Mouse (Mus musculus): ENCODE results near the gene Dtx4. TPM values are rescaled to one million over a fixed set of nuclear protein-coding genes. Genes with fewer than 3 reads are reported as not detected.

Gene Dtx4
- total and polyA plus RNA-seq, 2 experiments from 2014 or later = 1.2 to 3.8 TPM

DNA sequence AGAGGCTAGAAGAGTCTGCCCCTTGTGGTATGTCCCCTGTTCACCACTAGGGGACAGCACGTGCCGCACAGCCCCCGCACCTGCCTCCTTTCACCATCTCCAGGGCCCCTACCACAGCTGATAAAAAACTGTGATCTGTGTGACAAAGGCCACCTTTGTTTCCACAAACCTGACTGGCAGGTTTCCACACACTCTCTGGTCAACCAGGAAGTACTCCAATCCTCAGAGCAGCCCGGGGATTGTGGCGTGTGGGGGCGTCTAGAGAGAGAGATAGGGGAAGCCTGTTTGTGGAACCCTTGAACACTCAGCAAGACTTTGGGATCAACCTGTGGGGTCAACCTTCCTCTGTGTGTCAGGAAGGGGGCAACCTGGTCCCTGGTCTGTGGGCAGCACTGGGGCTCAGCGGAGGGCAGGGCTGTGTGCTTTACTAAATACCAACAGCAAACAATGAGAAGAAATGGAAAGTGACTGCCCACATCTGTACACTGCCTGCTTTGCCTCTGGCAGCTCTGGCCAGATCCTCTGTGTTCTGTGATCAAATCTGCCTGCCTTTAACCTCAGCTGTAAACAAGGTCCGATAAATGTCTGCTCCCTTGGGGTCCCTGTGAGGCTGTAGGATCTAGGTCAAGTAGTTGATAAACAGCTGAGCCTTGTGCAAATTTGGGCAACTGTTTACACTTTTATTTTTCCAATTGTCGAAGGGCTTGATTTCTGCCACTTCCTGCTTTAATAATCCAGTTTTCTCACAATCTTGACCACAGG, 12.9 kb downstream of the Dtx4 start:
- 0 out of 2 replicates have a peak, but pooled peaks cover 3% of the 10 kb centered on the region for H3K36me3 ChIP-seq (replicated peaks; ENCODE audit: control insufficient read depth, insufficient read depth, low read length)
- WGBS = 29% methylated on average over 9 of the region's 9 CpGs
- H3K4me2 ChIP-seq (ENCODE audit: low read depth, low read length) = no peak overlapping the region
- no peak overlapping the region for H3K9ac ChIP-seq (replicated peaks; ENCODE audit: low read depth, low read length)
- H3K27me3 ChIP-seq (ENCODE audit: control insufficient read depth, insufficient read depth, low read length) = no peaks in the 10 kb centered on the region
- H3K4me3 ChIP-seq (ENCODE audit: low read depth, low read length) = no peak overlapping the region
- DNase-seq (ENCODE audit: low spot score) = no peak
- TF ChIP-seq CTCF (IDR thresholded peaks at IDR 0.05; ENCODE audit: low read depth) = peak; percentile 46; the same call in 1 of the 2 replicates
- TF ChIP-seq EP300 (IDR thresholded peaks at IDR 0.05; ENCODE audit: low read depth) = no peak
- peaks cover 15% of the 10 kb centered on the region for H3K4me1 ChIP-seq (ENCODE audit: control insufficient read depth, insufficient read depth)
- no peaks in the 10 kb centered on the region for H3K9me3 ChIP-seq (replicated peaks; ENCODE audit: control insufficient read depth, low read length)
- no peak for ATAC-seq (ENCODE audit: insufficient read depth, low read depth)
- H3K27ac ChIP-seq (ENCODE audit: low read depth) = no peak overlapping the region

DNA sequence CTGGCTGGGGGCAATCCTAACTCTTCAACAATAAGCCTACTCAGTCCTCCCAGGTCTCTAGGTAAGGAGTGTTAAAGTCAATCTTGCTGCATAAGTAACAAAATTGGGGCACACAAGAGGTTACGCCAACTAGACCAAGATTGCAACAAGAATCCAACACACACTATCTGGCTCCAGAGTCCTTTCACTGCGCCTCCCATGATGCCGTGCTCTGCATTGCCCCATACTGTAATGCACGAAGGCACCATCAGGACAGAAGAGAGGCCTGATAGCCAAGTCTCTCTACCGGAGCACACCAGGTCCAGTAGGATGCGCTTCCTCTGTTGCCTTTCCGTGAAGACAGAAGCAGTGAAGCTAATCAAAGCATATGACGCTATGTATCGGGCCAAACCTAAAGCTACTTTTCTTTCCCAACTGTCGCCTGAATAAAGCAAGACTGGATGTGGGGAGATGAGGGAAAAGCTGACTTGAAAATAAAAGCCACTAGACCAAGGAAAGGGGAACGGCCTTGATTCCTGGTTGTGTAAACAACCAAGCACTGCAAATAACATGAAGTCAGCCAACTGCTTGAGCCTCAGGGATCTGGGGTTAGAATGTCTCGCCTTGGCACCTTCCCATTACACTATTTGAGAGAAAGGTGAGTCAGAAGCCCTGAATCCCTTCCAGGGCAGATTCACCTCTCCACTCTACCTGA, 13.6 kb downstream of the Dtx4 start:
- Histone ChIP-seq H3K36me3 (replicated peaks; ENCODE audit: control insufficient read depth, insufficient read depth, low read length) (0 out of 2 replicates have a peak, but pooled peaks cover 3% of the 10 kb centered on the region), H3K27me3 (ENCODE audit: control insufficient read depth, insufficient read depth, low read length) (no peaks in the 10 kb centered on the region), H3K4me1 (ENCODE audit: control insufficient read depth, insufficient read depth) (peaks cover 15% of the 10 kb centered on the region), H3K27ac (ENCODE audit: low read depth) (no peak overlapping the region), H3K9me3 (replicated peaks; ENCODE audit: control insufficient read depth, low read length) (no peaks in the 10 kb centered on the region), H3K9ac (replicated peaks; ENCODE audit: low read depth, low read length) (no peak overlapping the region), H3K4me2 (ENCODE audit: low read depth, low read length) (no peak overlapping the region), H3K4me3 (ENCODE audit: low read depth, low read length) (no peak overlapping the region)
- no peak for TF ChIP-seq CTCF (IDR thresholded peaks at IDR 0.05; ENCODE audit: low read depth)
- TF ChIP-seq EP300 (IDR thresholded peaks at IDR 0.05; ENCODE audit: low read depth) = no peak
- 88% methylated on average over 12 of the region's 12 CpGs for WGBS
- no peak for DNase-seq (ENCODE audit: low spot score)
- ATAC-seq (ENCODE audit: insufficient read depth, low read depth) = no peak

DNA sequence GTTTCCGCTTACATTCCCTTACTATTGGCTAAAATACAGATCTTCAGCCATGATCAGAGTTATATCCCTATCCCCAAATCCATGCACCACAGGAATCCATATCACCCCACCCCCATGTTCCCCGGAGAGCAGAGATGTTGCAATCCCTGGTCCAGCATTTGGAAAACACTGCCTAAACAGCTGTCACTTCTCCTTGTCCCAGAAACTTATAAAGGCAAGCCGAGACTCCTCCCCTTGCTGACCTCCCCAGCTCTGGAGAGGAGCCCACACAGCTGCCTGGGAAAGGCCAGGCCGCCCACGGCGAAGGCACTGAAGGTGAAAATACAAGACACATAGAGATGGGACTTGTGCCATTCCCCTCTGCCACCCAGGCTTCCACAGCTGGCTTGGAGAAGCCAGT, 14.4 kb downstream of the Dtx4 start:
- H3K27me3 ChIP-seq (ENCODE audit: control insufficient read depth, insufficient read depth, low read length) = no peaks in the 10 kb centered on the region
- H3K9ac ChIP-seq (replicated peaks; ENCODE audit: low read depth, low read length) = no peak overlapping the region
- H3K4me3 ChIP-seq (ENCODE audit: low read depth, low read length) = no peak overlapping the region
- no peaks in the 10 kb centered on the region for H3K9me3 ChIP-seq (replicated peaks; ENCODE audit: control insufficient read depth, low read length)
- H3K36me3 ChIP-seq (replicated peaks; ENCODE audit: control insufficient read depth, insufficient read depth, low read length) = 0 out of 2 replicates have a peak, but pooled peaks cover 2% of the 10 kb centered on the region
- DNase-seq (ENCODE audit: low spot score) (no peak), ATAC-seq (ENCODE audit: insufficient read depth, low read depth) (peak; percentile 67)
- no peak overlapping the region for H3K4me2 ChIP-seq (ENCODE audit: low read depth, low read length)
- H3K4me1 ChIP-seq (ENCODE audit: control insufficient read depth, insufficient read depth) = peaks cover 15% of the 10 kb centered on the region
- WGBS = 65% methylated on average over 6 of the region's 6 CpGs
- no peak overlapping the region for H3K27ac ChIP-seq (ENCODE audit: low read depth)
- TF ChIP-seq EP300 (IDR thresholded peaks at IDR 0.05; ENCODE audit: low read depth) (no peak), CTCF (IDR thresholded peaks at IDR 0.05; ENCODE audit: low read depth) (no peak)

- Histone ChIP-seq H3K27me3 (ENCODE audit: control insufficient read depth, insufficient read depth, low read length) (no peaks in the 10 kb centered on the region), H3K27ac (ENCODE audit: low read depth) (no peak overlapping the region), H3K4me1 (ENCODE audit: control insufficient read depth, insufficient read depth) (peaks cover 15% of the 10 kb centered on the region), H3K4me3 (ENCODE audit: low read depth, low read length) (no peak overlapping the region), H3K36me3 (replicated peaks; ENCODE audit: control insufficient read depth, insufficient read depth, low read length) (no peaks in the 10 kb centered on the region), H3K9me3 (replicated peaks; ENCODE audit: control insufficient read depth, low read length) (no peaks in the 10 kb centered on the region), H3K9ac (replicated peaks; ENCODE audit: low read depth, low read length) (no peak overlapping the region), H3K4me2 (ENCODE audit: low read depth, low read length) (no peak overlapping the region)
- TF ChIP-seq EP300 (IDR thresholded peaks at IDR 0.05; ENCODE audit: low read depth) = no peak
- ATAC-seq (ENCODE audit: insufficient read depth, low read depth) = no peak
- no peak for DNase-seq (ENCODE audit: low spot score)
- WGBS = 62% methylated on average over 3 of the region's 3 CpGs
Observed at GRCm38 (mm10) chr19:12485631-12486030, 15.6 kb downstream of the Dtx4 start.

- no peaks in the 10 kb centered on the region for H3K36me3 ChIP-seq (replicated peaks; ENCODE audit: control insufficient read depth, insufficient read depth, low read length)
- H3K4me2 ChIP-seq (ENCODE audit: low read depth, low read length) = no peak overlapping the region
- TF ChIP-seq EP300 (IDR thresholded peaks at IDR 0.05; ENCODE audit: low read depth) = no peak
- H3K4me1 ChIP-seq (ENCODE audit: control insufficient read depth, insufficient read depth) = peaks cover 15% of the 10 kb centered on the region
- no peak overlapping the region for H3K4me3 ChIP-seq (ENCODE audit: low read depth, low read length)
- H3K9me3 ChIP-seq (replicated peaks; ENCODE audit: control insufficient read depth, low read length) = no peaks in the 10 kb centered on the region
- ATAC-seq (ENCODE audit: insufficient read depth, low read depth) = no peak
- H3K27me3 ChIP-seq (ENCODE audit: control insufficient read depth, insufficient read depth, low read length) = no peaks in the 10 kb centered on the region
- no peak for DNase-seq (ENCODE audit: low spot score)
- 46% methylated on average over 13 of the region's 13 CpGs for whole genome bisulfite sequencing
- H3K27ac ChIP-seq (ENCODE audit: low read depth) = no peak overlapping the region
- no peak overlapping the region for H3K9ac ChIP-seq (replicated peaks; ENCODE audit: low read depth, low read length)
Observed at GRCm38 (mm10) chr19:12485223-12485622, 16.0 kb downstream of the Dtx4 start.
